Mouse (Mus musculus) liver, adult 2 months (tissue): ENCODE data around the gene Urb1. TPM values are rescaled to one million over a fixed set of nuclear protein-coding genes. Genes with fewer than 3 reads are reported as not detected.
A peak's percentile ranks its signal among the peaks of the same experiment; 100 is the strongest.

Source experiments
- DNase-seq: peaks from one replicate; pipeline ENCODE4 v3.0.0-alpha.2; 2011; ENCODE audit warnings: low read depth, low spot score; ENCODE audit errors: extremely low read depth
- H3K27ac ChIP-seq: fragments of 200-500 bp; replicated peaks from 2 replicates; pipeline ENCODE4 v1.5.1; 2012; ENCODE audit warnings: low read depth, mild to moderate bottlenecking, control low read depth, inconsistent platforms, low read length; ENCODE audit not compliant: insufficient read depth
- H3K27me3 ChIP-seq: fragments of 200-500 bp; 2 replicates; pipeline ENCODE4 v1.6.1; 2012; ENCODE audit warnings: mild to moderate bottlenecking, moderate library complexity, low read length, inconsistent platforms; ENCODE audit not compliant: control insufficient read depth, insufficient read depth
- H3K36me3 ChIP-seq: fragments of 200-500 bp; 2 replicates; pipeline ENCODE4 v1.6.1; 2012; ENCODE audit warnings: low read length, inconsistent platforms; ENCODE audit not compliant: control insufficient read depth, insufficient read depth
- H3K4me1 ChIP-seq: fragments of 200-500 bp; 2 replicates; pipeline ENCODE4 v1.6.1; 2011; ENCODE audit warnings: low read length; ENCODE audit not compliant: control insufficient read depth, insufficient read depth
- H3K4me3 ChIP-seq: fragments of 200-500 bp; 2 replicates; pipeline ENCODE4 v1.5.1; 2011; ENCODE audit warnings: low read depth, mild to moderate bottlenecking, control low read depth, low read length, moderate library complexity; ENCODE audit not compliant: insufficient read depth
- H3K79me2 ChIP-seq: fragments of 200-500 bp; 2 replicates; pipeline ENCODE4 v1.6.1; 2012; ENCODE audit warnings: inconsistent platforms, mild to moderate bottlenecking, low read length, moderate library complexity; ENCODE audit not compliant: control insufficient read depth, insufficient read depth
- H3K9ac ChIP-seq: fragments of 200-500 bp; 2 replicates; pipeline ENCODE4 v1.6.1; 2012; ENCODE audit warnings: low read depth, mild to moderate bottlenecking, control low read depth, inconsistent platforms, low read length
- CTCF ChIP-seq: fragments of 200-500 bp; IDR thresholded peaks from 2 replicates; pipeline ENCODE4 v1.5.1; 2011; ENCODE audit warnings: low read depth, low read length, control low read depth
- POLR2A ChIP-seq: fragments of 200-500 bp; IDR thresholded peaks from 2 replicates; pipeline ENCODE4 v1.6.1; 2011; ENCODE audit warnings: low read length, control low read depth; ENCODE audit not compliant: insufficient read depth; ENCODE audit errors: extremely low read depth
- WGBS: fragments of 180-500 bp; shearing (Covaris S2); methylation state at CpG from one replicate; pipeline ENCODE4 v1.1.7; 2018; 5-methylcytosine and 5-hydroxymethylcytosine counted together
- polyA plus RNA-seq: library from polyadenylated mRNA; depleted of rRNA; stranded (reverse); fragments of >200 nt; gene quantifications from 2 replicates; pipeline ENCODE4 v1.2.3, GENCODE M21; 2012
- total RNA-seq: library from RNA; depleted of rRNA; stranded (reverse); fragments of >200 nt; gene quantifications from 2 replicates; pipeline ENCODE4 v1.2.3, GENCODE M21; 2014

Urb1 gene
- total and polyA plus RNA-seq, 2 experiments: 1.9 to 2.7 TPM

DNA sequence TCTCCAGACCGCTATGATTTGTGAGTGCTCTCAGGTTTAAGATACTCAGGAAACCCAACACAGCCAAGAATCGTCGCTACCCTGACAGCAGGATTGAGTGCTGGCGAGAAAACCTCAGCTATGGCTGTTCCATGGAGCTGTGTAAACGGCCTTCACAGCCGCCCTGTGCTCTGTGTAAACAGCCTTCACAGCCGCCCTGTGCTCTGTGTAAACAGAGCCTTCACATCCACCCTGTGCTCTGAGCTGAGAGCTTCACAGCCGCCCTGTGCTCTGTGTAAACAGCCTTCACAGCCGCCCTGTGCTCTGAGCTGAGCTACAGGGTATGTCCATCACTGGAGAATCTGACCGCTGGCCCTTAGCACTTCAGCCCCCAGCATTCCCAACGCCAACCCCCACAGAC is 30.4 kb downstream of the Urb1 start:
- DNase-seq: peak; percentile 84
- Histone ChIP-seq H3K27me3 (no peaks in the 10 kb centered on the region), H3K79me2 (no peaks in the 10 kb centered on the region), H3K27ac (peak overlapping the region; percentile 19), H3K36me3 (peaks cover 7% of the 10 kb centered on the region), H3K9ac (no peak overlapping the region), H3K4me3 (no peak overlapping the region), H3K4me1 (peaks cover 3% of the 10 kb centered on the region)
- TF ChIP-seq POLR2A (no peak), CTCF (no peak)
- 30% methylated on average over 11 of the region's 11 CpGs for WGBS

GRCm38 (mm10) chr16:90775946-90776520 is 34.2 kb downstream of the Urb1 start:
- H3K27me3 ChIP-seq: no peaks in the 10 kb centered on the region
- no peak for DNase-seq
- peaks cover 7% of the 10 kb centered on the region for H3K36me3 ChIP-seq
- no peak for TF ChIP-seq CTCF
- H3K4me3 ChIP-seq: no peak overlapping the region
- H3K4me1 ChIP-seq: peaks cover 3% of the 10 kb centered on the region
- no peak overlapping the region for H3K9ac ChIP-seq
- 86% methylated on average over 10 of the region's 10 CpGs for WGBS
- H3K79me2 ChIP-seq: no peaks in the 10 kb centered on the region
- H3K27ac ChIP-seq: no peak overlapping the region

GRCm38 (mm10) chr16:90774646-90775045 is 35.6 kb downstream of the Urb1 start:
- no peaks in the 10 kb centered on the region for H3K27me3 ChIP-seq
- H3K4me1 ChIP-seq: no peaks in the 10 kb centered on the region
- no peak overlapping the region for H3K27ac ChIP-seq
- DNase-seq: no peak
- 97% methylated on average over 6 of the region's 6 CpGs for WGBS
- TF ChIP-seq POLR2A (no peak), CTCF (no peak)
- H3K36me3 ChIP-seq: peaks cover 11% of the 10 kb centered on the region
- no peaks in the 10 kb centered on the region for H3K79me2 ChIP-seq
- H3K4me3 ChIP-seq: no peak overlapping the region
- H3K9ac ChIP-seq: no peak overlapping the region

DNA sequence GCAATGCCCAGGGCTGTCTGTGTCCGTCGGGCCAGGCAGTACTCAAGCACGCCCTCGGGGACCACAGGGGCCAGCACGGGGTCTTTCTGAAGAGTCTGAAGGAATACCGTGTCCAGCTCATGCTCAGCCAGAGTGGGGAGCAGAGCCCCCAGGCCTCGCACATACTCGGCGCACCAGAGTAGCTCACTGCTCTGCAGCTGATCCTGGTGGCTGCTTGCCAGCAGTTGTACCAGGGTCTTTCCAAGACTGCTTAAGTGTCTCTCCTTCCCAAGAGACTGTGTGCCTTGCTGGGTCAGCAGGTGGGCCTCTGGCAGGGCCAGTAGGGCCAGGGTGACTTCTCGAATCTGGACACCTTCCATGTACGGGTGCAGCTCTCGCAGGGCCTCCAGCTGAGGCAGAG is 36.0 kb downstream of the Urb1 start:
- H3K9ac ChIP-seq: no peak overlapping the region
- no peak for DNase-seq
- TF ChIP-seq POLR2A (no peak), CTCF (no peak)
- no peaks in the 10 kb centered on the region for H3K79me2 ChIP-seq
- no peak overlapping the region for H3K4me3 ChIP-seq
- no peak overlapping the region for H3K27ac ChIP-seq
- peaks cover 14% of the 10 kb centered on the region for H3K36me3 ChIP-seq
- 95% methylated on average over 12 of the region's 12 CpGs for WGBS
- H3K4me1 ChIP-seq: no peaks in the 10 kb centered on the region
- H3K27me3 ChIP-seq: no peaks in the 10 kb centered on the region

DNA sequence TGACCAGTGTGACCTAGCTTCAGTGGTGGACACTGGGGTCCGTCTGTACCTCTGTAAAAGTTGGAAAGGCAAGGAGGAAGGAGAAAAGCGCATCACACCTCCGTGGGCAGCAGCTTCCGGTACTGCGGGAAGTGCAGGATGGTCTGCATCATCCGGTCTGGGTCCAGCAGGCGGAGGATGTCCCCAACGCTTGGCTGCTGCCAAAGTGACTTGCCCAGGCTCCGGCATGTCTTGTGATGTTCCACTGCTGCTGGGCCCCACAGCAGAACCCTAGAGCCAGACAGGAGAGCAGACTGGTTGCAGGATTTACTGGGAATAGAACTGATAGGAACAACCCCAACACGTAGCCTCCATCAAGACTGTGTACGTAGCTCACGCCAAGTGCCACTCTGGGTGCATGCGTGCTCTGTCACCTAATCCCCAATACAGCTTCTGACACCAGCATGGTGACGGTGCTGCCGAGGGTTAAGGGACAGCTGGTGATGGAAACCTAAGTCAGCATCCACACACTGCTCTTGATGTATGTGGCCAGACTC is 43.2 kb downstream of the Urb1 start:
- 96% methylated on average over 15 of the region's 15 CpGs for WGBS
- DNase-seq: no peak
- no peaks in the 10 kb centered on the region for H3K27me3 ChIP-seq
- peaks cover 22% of the 10 kb centered on the region for H3K36me3 ChIP-seq
- H3K9ac ChIP-seq: no peak overlapping the region
- no peak overlapping the region for H3K27ac ChIP-seq
- H3K4me3 ChIP-seq: no peak overlapping the region
- no peaks in the 10 kb centered on the region for H3K79me2 ChIP-seq
- H3K4me1 ChIP-seq: no peaks in the 10 kb centered on the region
- TF ChIP-seq POLR2A (no peak), CTCF (no peak)

GRCm38 (mm10) chr16:90765195-90765877 is 44.9 kb downstream of the Urb1 start:
- no peak for TF ChIP-seq CTCF
- no peak for TF ChIP-seq POLR2A
- H3K27ac ChIP-seq: no peak overlapping the region
- no peak overlapping the region for H3K9ac ChIP-seq
- DNase-seq: no peak
- no peak overlapping the region for H3K4me3 ChIP-seq
- 92% methylated on average over 9 of the region's 9 CpGs for WGBS
- H3K27me3 ChIP-seq: no peaks in the 10 kb centered on the region
- peaks cover 20% of the 10 kb centered on the region for H3K36me3 ChIP-seq
- no peaks in the 10 kb centered on the region for H3K4me1 ChIP-seq
- H3K79me2 ChIP-seq: no peaks in the 10 kb centered on the region
